Mouse (Mus musculus): ENCODE data around the gene Insc. TPM values are rescaled to one million over a fixed set of nuclear protein-coding genes. Genes with fewer than 3 reads are reported as not detected.
A peak's percentile ranks its signal among the peaks of the same experiment; 100 is the strongest.

Insc gene
- polyA plus RNA-seq, 1 experiment from 2014 or later: 6.3 TPM

DNA sequence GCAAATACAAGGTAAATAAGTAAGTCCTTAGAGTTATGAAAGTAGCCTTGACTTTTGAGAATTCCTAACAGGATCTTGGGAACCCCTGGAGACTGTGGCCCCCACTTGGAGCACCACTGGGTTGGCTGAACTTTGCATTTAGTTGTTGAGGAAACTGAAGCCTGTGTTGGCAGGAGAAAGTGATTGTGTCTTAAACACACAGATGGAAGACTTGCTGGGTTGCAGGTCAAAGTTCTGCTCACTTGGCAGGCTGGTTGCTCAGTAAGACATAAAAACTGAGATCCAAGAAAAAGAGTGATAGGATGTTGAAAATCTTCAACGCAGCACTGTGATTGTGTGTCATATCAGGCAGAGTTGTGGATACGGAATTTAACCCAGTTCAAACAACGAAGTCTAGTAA, 108.9 kb downstream of the Insc start:
- ATAC-seq (ENCODE audit: insufficient number of reproducible peaks, insufficient read depth, low FRiP score, low read depth): no peak
- 64% methylated on average over 3 of the region's 3 CpGs for WGBS
- H3K4me1 ChIP-seq (ENCODE audit: control insufficient read depth in 2 of 2, insufficient read depth in 2 of 2, low read length in 2 of 2): peaks cover 0 to 9% of the 10 kb centered on the region in 2 experiments; a peak in 1 of 4 replicates

DNA sequence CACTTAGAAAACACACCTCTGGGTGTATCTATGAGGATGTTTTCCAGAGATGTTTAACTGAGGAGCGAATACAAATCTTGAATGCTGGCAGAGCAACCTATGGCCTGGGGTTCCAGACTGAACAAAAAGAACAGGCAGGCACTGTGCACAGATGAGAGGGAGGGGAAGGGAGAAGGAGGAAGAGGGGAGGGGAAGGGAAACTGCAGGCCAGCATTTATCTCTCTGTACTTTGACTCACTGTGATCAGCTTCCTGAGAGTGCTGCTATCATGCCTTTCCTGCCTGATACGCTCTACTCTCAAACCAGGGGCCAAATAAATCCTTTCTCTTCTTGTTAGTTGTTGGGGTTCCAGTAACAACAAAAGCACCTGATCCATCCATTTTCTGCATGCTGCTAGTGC, 110.7 kb downstream of the Insc start:
- no peak for ATAC-seq (ENCODE audit: insufficient number of reproducible peaks, insufficient read depth, low FRiP score, low read depth)
- Histone ChIP-seq H3K4me1 (ENCODE audit: control insufficient read depth in 2 of 2, insufficient read depth in 2 of 2, low read length in 2 of 2) (peaks cover 0 to 7% of the 10 kb centered on the region in 2 experiments; a peak in 1 of 4 replicates), H3K27me3 (ENCODE audit: control insufficient read depth, insufficient read depth, low read length) (no peaks in the 10 kb centered on the region), H3K36me3 (ENCODE audit: control insufficient read depth, insufficient read depth, low read length) (no peaks in the 10 kb centered on the region), H3K27ac (replicated peaks in 1 of 2; ENCODE audit: control insufficient read depth in 1 of 2, insufficient read depth in 1 of 2, low read depth in 2 of 2, low read length in 2 of 2) (0 out of 4 replicates have a peak overlapping the region, but pooled peaks of 1 of the 2 experiments have one; percentile 4), H3K4me3 (ENCODE audit: control insufficient read depth in 1 of 2, insufficient read depth in 1 of 2, low read depth in 1 of 2, low read length in 2 of 2) (no peak overlapping the region), H3K4me2 (ENCODE audit: low read length) (no peak overlapping the region), H3K9me3 (ENCODE audit: control insufficient read depth, low read length) (no peaks in the 10 kb centered on the region), H3K9ac (ENCODE audit: low read length) (no peak overlapping the region)
- 35% methylated on average over 2 of the region's 2 CpGs for WGBS

More for the DNA sequence above, 108.9 kb downstream of the Insc start:
- no peak overlapping the region for H3K4me2 ChIP-seq (ENCODE audit: low read length)
- no peak overlapping the region for H3K4me3 ChIP-seq (ENCODE audit: control insufficient read depth in 1 of 2, insufficient read depth in 1 of 2, low read depth in 1 of 2, low read length in 2 of 2)
- no peaks in the 10 kb centered on the region for H3K36me3 ChIP-seq (ENCODE audit: control insufficient read depth, insufficient read depth, low read length)
- H3K9ac ChIP-seq (ENCODE audit: low read length): no peak overlapping the region
- H3K27ac ChIP-seq (replicated peaks in 1 of 2; ENCODE audit: control insufficient read depth in 1 of 2, insufficient read depth in 1 of 2, low read depth in 2 of 2, low read length in 2 of 2): no peak overlapping the region
- no peaks in the 10 kb centered on the region for H3K9me3 ChIP-seq (ENCODE audit: control insufficient read depth, low read length)
- no peaks in the 10 kb centered on the region for H3K27me3 ChIP-seq (ENCODE audit: control insufficient read depth, insufficient read depth, low read length)

DNA sequence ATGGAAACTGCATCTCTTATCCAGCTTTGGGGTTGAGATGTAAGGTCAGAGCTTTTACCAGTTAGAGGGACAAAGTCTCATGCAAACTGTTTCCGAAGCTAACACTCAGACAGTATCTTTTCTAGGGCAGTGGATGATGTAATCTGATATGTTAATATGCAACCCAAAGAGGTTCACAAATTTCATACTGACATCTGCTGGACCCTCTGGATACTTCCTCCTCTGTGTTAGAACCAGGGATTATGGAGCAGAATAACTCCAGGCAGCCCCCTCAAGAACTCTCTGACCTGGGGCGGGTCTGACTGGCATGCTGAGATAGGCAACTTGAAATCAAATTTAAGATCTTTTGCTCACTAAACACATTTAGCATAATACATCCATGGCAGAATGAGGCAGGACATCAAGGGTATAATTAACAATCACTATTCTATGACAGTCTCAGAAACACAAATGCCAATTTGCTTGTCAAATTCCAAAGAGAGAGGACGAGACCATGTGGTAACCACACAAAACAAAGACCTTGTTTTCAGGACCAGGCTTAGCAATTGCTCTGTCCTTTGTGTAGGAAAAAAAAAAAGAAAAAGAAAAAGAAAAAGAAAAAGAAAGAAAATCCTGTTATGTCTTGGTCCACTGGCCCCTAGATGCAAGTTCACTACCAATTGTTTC, 117.5 kb downstream of the Insc start:
- ATAC-seq (ENCODE audit: insufficient number of reproducible peaks, insufficient read depth, low FRiP score, low read depth): no peak
- H3K9me3 ChIP-seq (ENCODE audit: control insufficient read depth, low read length): no peaks in the 10 kb centered on the region
- H3K36me3 ChIP-seq (ENCODE audit: control insufficient read depth, insufficient read depth, low read length): no peaks in the 10 kb centered on the region
- H3K9ac ChIP-seq (ENCODE audit: low read length): no peak overlapping the region
- H3K27ac ChIP-seq (replicated peaks in 1 of 2; ENCODE audit: control insufficient read depth in 1 of 2, insufficient read depth in 1 of 2, low read depth in 2 of 2, low read length in 2 of 2): no peak overlapping the region
- H3K4me2 ChIP-seq (ENCODE audit: low read length): no peak overlapping the region
- no peak overlapping the region for H3K4me3 ChIP-seq (ENCODE audit: control insufficient read depth in 1 of 2, insufficient read depth in 1 of 2, low read depth in 1 of 2, low read length in 2 of 2)
- H3K4me1 ChIP-seq (ENCODE audit: control insufficient read depth in 2 of 2, insufficient read depth in 2 of 2, low read length in 2 of 2): no peaks in the 10 kb centered on the region
- WGBS: 74% methylated on average over 3 of the region's 3 CpGs
- no peaks in the 10 kb centered on the region for H3K27me3 ChIP-seq (ENCODE audit: control insufficient read depth, insufficient read depth, low read length)

DNA sequence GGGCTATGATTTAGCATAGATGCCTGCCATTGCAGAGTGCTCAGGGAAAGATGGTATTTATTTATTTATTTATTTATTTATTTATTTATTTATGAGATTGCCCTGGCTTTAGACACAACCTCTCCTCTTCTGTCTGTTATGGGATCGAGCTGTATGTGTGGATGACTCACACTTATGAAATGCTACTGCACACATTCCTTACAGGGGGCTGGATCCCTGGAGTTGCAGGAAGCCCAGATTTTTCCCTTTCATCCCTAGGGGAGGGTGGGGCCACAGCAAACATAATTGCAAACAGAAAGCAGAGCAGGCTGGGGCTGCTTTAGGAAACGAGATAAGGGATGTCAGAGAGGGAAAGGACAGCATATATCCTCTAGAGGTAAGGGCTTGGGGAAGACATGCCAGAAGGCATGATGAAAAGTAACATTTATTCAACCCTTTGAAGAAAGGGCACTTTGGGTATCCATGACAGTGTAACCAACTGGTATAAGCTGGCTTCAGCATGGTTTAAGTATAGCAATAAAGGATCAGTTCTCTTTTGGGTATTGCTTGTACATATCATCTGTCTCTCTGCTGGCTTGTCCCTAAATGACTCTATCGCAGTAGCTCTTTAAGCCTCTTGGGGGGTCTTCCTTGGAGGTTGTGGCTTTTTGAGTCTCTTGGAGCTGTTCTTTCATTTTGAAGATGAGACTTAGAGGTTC, 130.0 kb downstream of the Insc start:
- H3K27me3 ChIP-seq (ENCODE audit: control insufficient read depth, insufficient read depth, low read length): no peaks in the 10 kb centered on the region
- no peak overlapping the region for H3K4me2 ChIP-seq (ENCODE audit: low read length)
- H3K27ac ChIP-seq (replicated peaks in 1 of 2; ENCODE audit: control insufficient read depth in 1 of 2, insufficient read depth in 1 of 2, low read depth in 2 of 2, low read length in 2 of 2): no peak overlapping the region
- WGBS: 23% methylated on average over 3 of the region's 3 CpGs
- no peak overlapping the region for H3K4me3 ChIP-seq (ENCODE audit: control insufficient read depth in 1 of 2, insufficient read depth in 1 of 2, low read depth in 1 of 2, low read length in 2 of 2)
- H3K9me3 ChIP-seq (ENCODE audit: control insufficient read depth, low read length): no peaks in the 10 kb centered on the region
- no peaks in the 10 kb centered on the region for H3K36me3 ChIP-seq (ENCODE audit: control insufficient read depth, insufficient read depth, low read length)
- no peak overlapping the region for H3K9ac ChIP-seq (ENCODE audit: low read length)
- ATAC-seq (ENCODE audit: insufficient number of reproducible peaks, insufficient read depth, low FRiP score, low read depth): no peak; the same call in 1 of the 2 replicates
- H3K4me1 ChIP-seq (ENCODE audit: control insufficient read depth in 2 of 2, insufficient read depth in 2 of 2, low read length in 2 of 2): peaks cover 6 to 18% of the 10 kb centered on the region in 2 experiments; a peak in 2 of 4 replicates

DNA sequence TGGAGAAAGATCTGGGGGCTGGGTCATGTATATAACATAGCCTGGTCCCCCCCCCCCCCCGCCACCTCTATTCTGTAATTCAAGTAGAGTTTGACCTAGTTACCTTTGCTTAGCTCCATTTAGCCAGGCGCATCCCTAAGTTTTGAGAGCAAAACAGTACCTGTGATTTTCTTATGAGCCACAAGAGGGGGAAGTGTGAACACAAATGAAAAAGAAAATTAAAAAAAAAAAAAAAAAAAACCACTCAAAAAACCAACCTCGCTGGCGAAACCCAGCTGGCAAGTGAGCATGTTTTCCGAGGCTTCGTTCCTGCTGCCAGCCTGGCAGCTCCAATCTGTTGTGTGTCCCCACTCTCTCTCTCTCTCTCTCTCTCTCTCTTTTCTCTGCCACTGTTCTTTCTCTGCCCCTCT, 130.5 kb downstream of the Insc start:
- WGBS: 22% methylated on average over 6 of the region's 6 CpGs
- peak overlapping the region; percentile 38; the same call in 1 of the 2 replicates for H3K4me2 ChIP-seq (ENCODE audit: low read length)
- H3K9me3 ChIP-seq (ENCODE audit: control insufficient read depth, low read length): no peaks in the 10 kb centered on the region
- no peak for ATAC-seq (ENCODE audit: insufficient number of reproducible peaks, insufficient read depth, low FRiP score, low read depth)
- H3K4me3 ChIP-seq (ENCODE audit: control insufficient read depth in 1 of 2, insufficient read depth in 1 of 2, low read depth in 1 of 2, low read length in 2 of 2): no peak overlapping the region
- H3K4me1 ChIP-seq (ENCODE audit: control insufficient read depth in 2 of 2, insufficient read depth in 2 of 2, low read length in 2 of 2): peaks cover 6 to 18% of the 10 kb centered on the region in 2 experiments; a peak in 2 of 4 replicates
- no peak overlapping the region for H3K9ac ChIP-seq (ENCODE audit: low read length)
- no peaks in the 10 kb centered on the region for H3K27me3 ChIP-seq (ENCODE audit: control insufficient read depth, insufficient read depth, low read length)
- H3K27ac ChIP-seq (replicated peaks in 1 of 2; ENCODE audit: control insufficient read depth in 1 of 2, insufficient read depth in 1 of 2, low read depth in 2 of 2, low read length in 2 of 2): no peak overlapping the region
- no peaks in the 10 kb centered on the region for H3K36me3 ChIP-seq (ENCODE audit: control insufficient read depth, insufficient read depth, low read length)

DNA sequence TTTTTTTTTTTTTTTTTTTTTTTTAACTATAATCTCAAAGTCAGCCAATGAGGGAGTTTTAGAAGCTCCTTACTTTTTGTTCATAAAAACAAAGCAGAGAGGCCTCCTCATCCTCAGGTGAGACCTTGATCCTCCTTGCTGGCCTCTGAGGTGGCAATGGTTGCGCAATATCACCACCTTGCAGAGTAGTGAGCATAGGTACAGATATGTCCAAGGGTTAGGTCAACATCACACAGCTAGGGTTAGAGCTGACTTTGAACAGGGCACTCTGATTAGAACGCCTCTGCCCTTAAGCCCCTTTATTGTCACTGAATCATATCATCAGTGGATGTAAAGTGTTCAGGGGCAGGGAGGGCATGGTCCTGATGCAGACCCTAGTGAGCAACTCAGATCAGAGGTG, 131.1 kb downstream of the Insc start:
- Histone ChIP-seq H3K27me3 (ENCODE audit: control insufficient read depth, insufficient read depth, low read length) (no peaks in the 10 kb centered on the region), H3K36me3 (ENCODE audit: control insufficient read depth, insufficient read depth, low read length) (no peaks in the 10 kb centered on the region), H3K9ac (ENCODE audit: low read length) (no peak overlapping the region), H3K27ac (replicated peaks in 1 of 2; ENCODE audit: control insufficient read depth in 1 of 2, insufficient read depth in 1 of 2, low read depth in 2 of 2, low read length in 2 of 2) (no peak overlapping the region), H3K4me2 (ENCODE audit: low read length) (no peak overlapping the region), H3K4me3 (ENCODE audit: control insufficient read depth in 1 of 2, insufficient read depth in 1 of 2, low read depth in 1 of 2, low read length in 2 of 2) (no peak overlapping the region), H3K4me1 (ENCODE audit: control insufficient read depth in 2 of 2, insufficient read depth in 2 of 2, low read length in 2 of 2) (peaks cover 6 to 18% of the 10 kb centered on the region in 2 experiments; a peak in 2 of 4 replicates), H3K9me3 (ENCODE audit: control insufficient read depth, low read length) (no peaks in the 10 kb centered on the region)
- no peak for ATAC-seq (ENCODE audit: insufficient number of reproducible peaks, insufficient read depth, low FRiP score, low read depth)
- 77% methylated on average over 2 of the region's 2 CpGs for WGBS

DNA sequence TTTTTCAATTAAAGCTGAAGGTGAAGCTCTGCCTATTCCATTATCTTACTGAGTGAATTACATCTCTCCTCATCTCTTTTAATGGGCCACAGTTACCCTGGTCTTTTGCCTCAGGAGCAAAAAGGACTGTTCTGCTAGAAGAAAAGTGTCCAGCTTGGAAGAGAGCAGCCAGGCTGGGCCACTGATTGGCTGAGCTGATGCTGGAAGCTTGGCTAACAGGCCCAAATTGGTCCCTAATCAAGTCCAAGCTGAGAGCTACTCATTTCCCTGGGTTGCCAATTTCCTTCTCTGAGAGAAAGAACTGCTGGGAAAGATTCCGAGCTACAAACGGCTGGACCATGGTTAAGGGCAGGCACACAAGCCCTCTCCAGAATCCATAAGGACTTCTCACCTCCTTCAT, 140.1 kb downstream of the Insc start:
- no peak overlapping the region for H3K4me3 ChIP-seq (ENCODE audit: control insufficient read depth in 1 of 2, insufficient read depth in 1 of 2, low read depth in 1 of 2, low read length in 2 of 2)
- H3K4me1 ChIP-seq (ENCODE audit: control insufficient read depth in 2 of 2, insufficient read depth in 2 of 2, low read length in 2 of 2): no peaks in the 10 kb centered on the region
- H3K9me3 ChIP-seq (ENCODE audit: control insufficient read depth, low read length): no peaks in the 10 kb centered on the region
- H3K9ac ChIP-seq (ENCODE audit: low read length): no peak overlapping the region
- no peak overlapping the region for H3K27ac ChIP-seq (replicated peaks in 1 of 2; ENCODE audit: control insufficient read depth in 1 of 2, insufficient read depth in 1 of 2, low read depth in 2 of 2, low read length in 2 of 2)
- H3K4me2 ChIP-seq (ENCODE audit: low read length): no peak overlapping the region
- H3K27me3 ChIP-seq (ENCODE audit: control insufficient read depth, insufficient read depth, low read length): no peaks in the 10 kb centered on the region
- no peaks in the 10 kb centered on the region for H3K36me3 ChIP-seq (ENCODE audit: control insufficient read depth, insufficient read depth, low read length)
- no peak for ATAC-seq (ENCODE audit: insufficient number of reproducible peaks, insufficient read depth, low FRiP score, low read depth)
- 76% methylated on average over 2 of the region's 2 CpGs for WGBS
